Mouse (Mus musculus): ENCODE data around the gene Scn11a.

GRCm38 (mm10) chr9:119852347-119853030 lies 27.2 kb upstream of the Scn11a start:
- TF ChIP-seq POLR2A (IDR thresholded peaks at IDR 0.05; ENCODE audit: control insufficient read depth, low read depth, low read length), result no peak
- TF ChIP-seq CTCF (IDR thresholded peaks at IDR 0.05; ENCODE audit: control insufficient read depth, insufficient read depth, insufficient replicate concordance, low read depth, low read length), result no peak
